12 mouse cellular contexts compared by ENCODE assay signal in the genomic region with DNA sequence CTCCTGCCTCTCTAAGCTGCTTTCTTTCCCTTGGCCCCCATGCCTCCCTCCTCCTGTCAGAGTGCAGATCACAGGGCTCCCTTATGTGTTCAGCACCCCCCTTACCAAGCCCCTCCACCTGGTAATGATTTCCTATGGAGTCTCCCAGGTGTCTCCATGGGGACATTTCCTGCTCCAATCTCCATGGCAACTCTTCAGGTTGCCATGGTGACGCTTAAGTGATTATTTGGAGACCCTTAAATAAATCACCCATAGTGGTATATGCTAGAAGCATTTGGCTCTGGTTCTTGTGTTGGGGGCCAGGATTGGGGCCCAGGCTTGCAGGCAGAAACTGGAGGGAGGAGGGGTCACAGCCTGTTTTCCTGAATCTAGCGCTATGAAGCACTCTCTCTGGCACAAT. TPM values are rescaled to one million over a fixed set of nuclear protein-coding genes. Genes with fewer than 3 reads are reported as not detected.
DNase-seq lines count a peak whose midpoint lies in the region; ATAC-seq and TF ChIP-seq lines count a peak whose summit lies in the region.
"Had no signal": no experiment of that assay in that cellular context is flagged by ENCODE, and none has a peak within 500 bp of the region (broad histone marks: within the 10 kb centered on the region; RNA-seq: fewer than 3 reads in every experiment).

No protein-coding gene starts in this region.

- 66% methylated on average over 2 of the region's 2 CpGs for WGBS in liver, postnatal 0 days (ENCODE audit: insufficient replicate concordance)
- whole genome bisulfite sequencing in forebrain, embryonic 14.5 days, result 40% methylated on average over 2 of the region's 2 CpGs
- WGBS in neural tube, embryonic 15.5 days, result 29% methylated on average over 2 of the region's 2 CpGs

- intact Hi-C loops in heart, postnatal 10 days (cut with DNase I), result no loop called here

- no peaks in the 10 kb centered on the region for H3K36me3 ChIP-seq in liver, postnatal 0 days (replicated peaks; ENCODE audit: insufficient read depth, low read length)
- no peaks in the 10 kb centered on the region for H3K36me3 ChIP-seq in forebrain, embryonic 14.5 days (ENCODE audit: control insufficient read depth, insufficient read depth, low read length)
- H3K36me3 ChIP-seq in neural tube, embryonic 15.5 days, result no peaks in the 10 kb centered on the region

- no peak for TF ChIP-seq CTCF in liver, postnatal 0 days (IDR thresholded peaks at IDR 0.05; ENCODE audit: low read depth)

- H3K27ac ChIP-seq in liver, postnatal 0 days (ENCODE audit: low read depth), result no peak overlapping the region
- peak overlapping the region; percentile 81 for H3K27ac ChIP-seq in forebrain, embryonic 14.5 days (ENCODE audit: low read depth, low read length)
- H3K27ac ChIP-seq in neural tube, embryonic 15.5 days (replicated peaks), result peak overlapping the region; percentile 83
- H3K27ac ChIP-seq: left cerebral cortex, adult 2 months had no signal

- no peaks in the 10 kb centered on the region for H3K4me1 ChIP-seq in liver, postnatal 0 days (ENCODE audit: insufficient read depth)
- H3K4me1 ChIP-seq in forebrain, embryonic 14.5 days (ENCODE audit: control insufficient read depth, insufficient read depth, low read length), result peaks cover 20% of the 10 kb centered on the region
- peaks cover 32% of the 10 kb centered on the region for H3K4me1 ChIP-seq in neural tube, embryonic 15.5 days

- TF ChIP-seq EP300 in liver, postnatal 0 days (IDR thresholded peaks at IDR 0.05; ENCODE audit: low read depth), result no peak

- H3K9me3 ChIP-seq in liver, postnatal 0 days (ENCODE audit: low read length), result no peaks in the 10 kb centered on the region
- H3K9me3 ChIP-seq in forebrain, embryonic 14.5 days (replicated peaks; ENCODE audit: control insufficient read depth, low read length), result no peaks in the 10 kb centered on the region
- H3K9me3 ChIP-seq in neural tube, embryonic 15.5 days (replicated peaks), result no peaks in the 10 kb centered on the region

- peak; percentile 13 for DNase-seq in liver
- DNase-seq in liver, postnatal 0 days, result no peak
- DNase-seq in forebrain, embryonic 14.5 days (ENCODE audit: low spot score), result peak; percentile 88
- peak; percentile 17 to 27 for DNase-seq in layer of hippocampus, postnatal 36 days
- DNase-seq in heart, postnatal 10 days, result no peak
- no peak for DNase-seq in T-cell, adult 2 months (ENCODE audit: low spot score)
- DNase-seq: gastrocnemius, postnatal 25 days had no signal

- no peak overlapping the region for H3K9ac ChIP-seq in liver, postnatal 0 days (replicated peaks)
- no peak overlapping the region for H3K9ac ChIP-seq in forebrain, embryonic 14.5 days (ENCODE audit: low read length)
- H3K9ac ChIP-seq in neural tube, embryonic 15.5 days (replicated peaks), result no peak overlapping the region

- no peak overlapping the region for H3K4me3 ChIP-seq in liver, postnatal 0 days (ENCODE audit: low read depth, low read length)
- no peak overlapping the region for H3K4me3 ChIP-seq in forebrain, embryonic 14.5 days (ENCODE audit: low read depth, low read length)
- no peak overlapping the region for H3K4me3 ChIP-seq in neural tube, embryonic 15.5 days (replicated peaks)
- H3K4me3 ChIP-seq: left cerebral cortex, adult 2 months; myocyte had no signal

- no peaks in the 10 kb centered on the region for H3K27me3 ChIP-seq in liver, postnatal 0 days (ENCODE audit: insufficient read depth, low read length)
- H3K27me3 ChIP-seq in forebrain, embryonic 14.5 days (replicated peaks; ENCODE audit: control insufficient read depth, insufficient read depth, low read length), result no peaks in the 10 kb centered on the region
- H3K27me3 ChIP-seq in neural tube, embryonic 15.5 days (replicated peaks), result no peaks in the 10 kb centered on the region

- no peak overlapping the region for H3K4me2 ChIP-seq in liver, postnatal 0 days (ENCODE audit: low read depth, low read length)
- H3K4me2 ChIP-seq in forebrain, embryonic 14.5 days (ENCODE audit: low read length), result 0 out of 2 replicates have a peak overlapping the region, but pooled peaks have one; percentile 0
- peak overlapping the region; percentile 20; the same call in 1 of the 2 replicates for H3K4me2 ChIP-seq in neural tube, embryonic 15.5 days

- no peak for ATAC-seq in liver, postnatal 0 days
- ATAC-seq in forebrain, embryonic 14.5 days, result peak; percentile 89
- ATAC-seq in neural tube, embryonic 15.5 days (ENCODE audit: low FRiP score), result peak; percentile 92
- ATAC-seq in monocyte, adult 5-6 weeks (replicated peaks; ENCODE audit: insufficient number of reproducible peaks, low FRiP score, low TSS enrichment, poor library complexity, severe bottlenecking), result no peak

RNA-seq across cellular contexts. Expression of a gene that starts 17.2 kb away (rescaled TPM):
- 0.47 and 0.88 TPM in 2 replicates for polyA plus RNA-seq in liver, postnatal 0 days (2015; fragmentation: Nextera tagmentation; extraction: Ambion mirVana)
- 20.3 and 22.5 TPM in 2 replicates for polyA plus RNA-seq in forebrain, embryonic 14.5 days (2014; fragmentation: Nextera tagmentation; extraction: Ambion mirVana)
- 10 to 100 TPM; 57.8 to 61.7 TPM for total RNA-seq in layer of hippocampus, postnatal 36 days (2021)
- polyA plus RNA-seq in neural tube, embryonic 15.5 days (2015; fragmentation: Nextera tagmentation; extraction: Ambion mirVana), result 17.5 and 19.9 TPM in 2 replicates
- total RNA-seq in heart, postnatal 10 days (2021), result 10 to 100 TPM; 17.0 to 19.1 TPM
- total RNA-seq in monocyte, adult 5-6 weeks (2017), result 0.10 TPM in 2 of 3 replicates, not detected in the other

RNA-seq across cellular contexts. Expression of a gene that starts 30.1 kb away (rescaled TPM):
- not detected in 2 replicates for polyA plus RNA-seq in liver, postnatal 0 days (2015; fragmentation: Nextera tagmentation; extraction: Ambion mirVana)
- polyA plus RNA-seq in forebrain, embryonic 14.5 days (2014; fragmentation: Nextera tagmentation; extraction: Ambion mirVana), result not detected in 2 replicates
- not detected for total RNA-seq in layer of hippocampus, postnatal 36 days (2021)
- polyA plus RNA-seq in neural tube, embryonic 15.5 days (2015; fragmentation: Nextera tagmentation; extraction: Ambion mirVana), result not detected in 2 replicates
- total RNA-seq in heart, postnatal 10 days (2021), result not detected
- total RNA-seq in monocyte, adult 5-6 weeks (2017), result not detected in 3 replicates
- total RNA-seq: adrenal gland, postnatal 4 days; gastrocnemius, postnatal 25 days; left cerebral cortex, adult 2 months had no signal
- polyA plus RNA-seq: myocyte had no signal

Comparison
In these comparisons a context has a peak if more than half of its experiments do, and no peak if none do; other contexts are left out.
1. DNase-seq: peak in liver (single experiment), forebrain, embryonic 14.5 days (single experiment) and layer of hippocampus, postnatal 36 days (2 of 2); none in liver, postnatal 0 days (single experiment), heart, postnatal 10 days (0 of 2) and T-cell, adult 2 months (single experiment).
2. ATAC-seq: peak in forebrain, embryonic 14.5 days (single experiment) and neural tube, embryonic 15.5 days (single experiment); none in liver, postnatal 0 days (single experiment) and monocyte, adult 5-6 weeks (single experiment).
3. RNA of a gene that starts 17.2 kb away (total RNA-seq): 57.8 to 61.7 TPM in layer of hippocampus, postnatal 36 days and 17.0 to 19.1 TPM in heart, postnatal 10 days; 0.10 TPM in monocyte, adult 5-6 weeks; every median in the first group is over 10 times any median in the second.